Mouse (Mus musculus): ENCODE data around the gene Fkbp14.

The Fkbp14 gene

DNA sequence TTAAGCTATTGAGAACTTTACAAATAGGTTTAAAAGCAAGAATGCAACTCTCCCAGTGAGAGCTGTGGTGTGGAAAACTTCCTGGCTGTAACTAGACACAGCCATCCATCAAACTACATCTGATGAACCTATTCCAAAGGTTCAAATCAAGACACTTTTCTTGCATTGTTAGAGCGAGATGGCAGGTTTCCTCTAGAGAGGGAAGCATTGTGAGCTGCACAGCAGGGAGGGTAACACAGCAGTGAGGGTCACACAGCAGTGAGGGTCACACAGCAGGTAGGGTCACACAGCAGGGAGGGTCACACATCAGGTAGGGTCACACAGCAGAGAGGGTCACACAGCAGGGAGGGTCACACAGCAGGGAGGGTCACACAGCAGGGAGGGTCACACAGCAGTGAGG, 8.9 kb downstream of the Fkbp14 start:
- no peak for DNase-seq (ENCODE audit: low read depth)

DNA sequence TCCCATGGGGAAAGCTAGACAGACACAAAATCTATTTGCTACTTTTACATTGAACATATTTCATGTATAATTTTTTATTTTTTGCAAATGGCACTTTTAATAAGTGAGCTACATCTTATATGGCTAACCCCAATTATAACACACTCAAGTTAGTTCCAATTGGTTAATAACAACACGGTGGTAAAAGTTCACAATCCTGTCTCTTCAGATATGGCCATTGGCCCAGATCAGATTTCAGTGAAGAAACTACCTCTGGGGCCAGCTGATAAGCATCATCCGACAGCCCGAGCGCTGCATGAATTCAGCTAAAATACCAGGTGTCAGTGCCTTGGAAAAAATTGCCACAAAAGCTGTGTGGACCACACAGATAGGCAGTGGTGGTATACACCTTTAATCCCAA, 9.4 kb downstream of the Fkbp14 start:
- DNase-seq (ENCODE audit: low read depth): no peak

GRCm38 (mm10) chr6:54586911-54587310, 10.2 kb downstream of the Fkbp14 start:
- no peak for DNase-seq (ENCODE audit: low read depth)

GRCm38 (mm10) chr6:54586175-54586574, 10.9 kb downstream of the Fkbp14 start:
- DNase-seq (ENCODE audit: low read depth): peak; percentile 81

DNA sequence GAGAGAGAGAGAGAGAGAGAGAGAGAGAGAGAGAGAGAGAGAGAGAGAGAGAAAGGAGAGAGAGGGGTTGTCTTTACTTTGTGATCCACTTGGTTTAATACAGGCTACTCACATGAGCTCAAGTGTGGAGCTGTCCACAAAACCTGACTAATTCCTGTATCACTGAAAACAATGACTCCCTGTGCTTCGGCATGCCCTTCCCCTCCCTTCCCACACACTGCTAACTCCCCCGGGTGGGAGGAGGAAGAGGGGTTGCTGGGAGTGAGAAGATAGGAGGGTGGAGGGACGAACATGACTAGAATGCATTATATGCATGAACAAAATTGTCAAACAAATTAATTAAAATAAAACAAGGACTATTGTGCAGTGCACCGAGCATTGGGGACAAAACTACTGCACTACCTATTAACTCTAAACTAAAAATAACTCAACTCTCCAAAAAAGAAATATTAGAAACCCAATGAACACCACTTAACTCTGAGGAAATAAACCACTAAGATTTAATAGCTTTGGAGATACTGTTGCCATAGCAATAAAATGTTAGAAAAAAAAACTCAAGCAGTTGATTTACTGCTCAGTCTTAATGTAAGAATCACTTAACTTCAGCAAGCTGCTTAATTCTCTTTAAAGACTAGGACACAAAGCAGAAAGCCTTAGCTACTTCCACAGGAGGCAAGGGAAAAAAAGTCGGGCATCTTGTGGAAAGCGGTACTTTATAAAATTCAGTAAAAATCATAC, 23.7 kb downstream of the Fkbp14 start:
- DNase-seq (ENCODE audit: low read depth): peak; percentile 31

GRCm38 (mm10) chr6:54569776-54570175, 27.3 kb downstream of the Fkbp14 start:
- no peak for DNase-seq (ENCODE audit: low read depth)

DNA sequence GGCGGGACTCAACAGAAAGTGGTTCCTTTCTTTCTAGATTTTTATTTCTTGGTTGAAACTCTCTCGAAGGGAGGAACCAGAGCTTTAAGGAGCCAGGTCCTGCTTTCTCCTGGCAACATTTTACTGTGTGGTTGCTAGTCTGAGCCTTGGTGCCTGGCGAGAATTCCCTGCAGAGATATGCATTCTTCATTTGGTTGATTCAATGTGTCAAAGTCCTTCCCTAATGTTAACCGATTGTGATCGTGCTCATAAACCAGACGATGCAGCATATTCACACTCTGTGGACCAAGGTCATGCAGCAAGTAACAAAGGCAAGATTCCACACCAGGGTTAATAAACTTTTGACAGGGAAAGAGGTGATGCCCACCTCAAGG, 30.6 kb downstream of the Fkbp14 start:
- DNase-seq (ENCODE audit: low read depth): no peak

- peak; percentile 37 for DNase-seq (ENCODE audit: low read depth)
Measured at GRCm38 (mm10) chr6:54565665-54566545, 31.2 kb downstream of the Fkbp14 start, which contains the start of gene Scrn1. Gene Scrn1 (minus strand): TSS chr6:54566489.

- DNase-seq (ENCODE audit: low read depth): peak; percentile 12
Measured at GRCm38 (mm10) chr6:54565012-54565411, 32.1 kb downstream of the Fkbp14 start.

GRCm38 (mm10) chr6:54564506-54564991, 32.6 kb downstream of the Fkbp14 start:
- peak; percentile 46 for DNase-seq (ENCODE audit: low read depth)

GRCm38 (mm10) chr6:54563561-54563960, 33.5 kb downstream of the Fkbp14 start:
- DNase-seq (ENCODE audit: low read depth): no peak

- DNase-seq (ENCODE audit: low read depth): no peak
Measured at GRCm38 (mm10) chr6:54562018-54562809, 34.9 kb downstream of the Fkbp14 start.

DNA sequence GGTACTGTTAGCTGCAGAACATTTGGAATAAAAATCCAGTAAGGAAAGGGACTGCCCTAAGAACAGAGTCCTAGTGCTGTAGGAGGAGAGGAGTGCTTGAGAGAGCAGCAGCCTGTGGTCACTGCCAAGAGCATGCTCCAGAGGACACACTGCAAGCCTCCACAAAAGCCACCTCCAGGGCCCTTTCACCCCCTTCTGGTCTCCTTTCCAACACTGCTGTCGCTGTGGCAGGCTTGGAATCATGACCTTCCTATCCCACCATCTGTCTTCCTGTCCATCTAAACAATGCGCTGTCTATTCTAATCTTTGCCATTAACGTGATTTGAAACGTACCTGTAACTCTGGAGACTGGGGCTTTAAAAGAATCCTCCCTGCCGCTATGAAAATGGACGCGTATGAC, 38.6 kb downstream of the Fkbp14 start:
- no peak for DNase-seq (ENCODE audit: low read depth)

DNA sequence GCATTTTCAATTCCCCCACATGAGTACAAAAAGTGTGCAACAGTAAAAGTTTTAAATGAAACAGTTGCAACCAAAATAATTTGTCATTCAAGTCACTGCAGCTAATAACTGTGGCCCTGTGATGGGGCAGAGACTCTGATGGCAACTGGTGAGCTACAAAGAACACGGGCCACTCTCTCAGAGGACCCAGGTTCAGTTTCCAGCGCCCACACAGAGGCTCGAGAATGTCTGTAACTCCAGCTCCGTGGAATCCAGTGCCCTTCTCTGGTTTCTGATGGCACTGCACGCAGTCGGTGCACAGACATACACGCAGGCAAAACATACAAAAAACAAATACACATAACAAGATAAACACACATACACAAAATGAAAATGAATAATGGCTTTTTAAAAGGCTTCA, 39.4 kb downstream of the Fkbp14 start:
- DNase-seq (ENCODE audit: low read depth): no peak

DNA sequence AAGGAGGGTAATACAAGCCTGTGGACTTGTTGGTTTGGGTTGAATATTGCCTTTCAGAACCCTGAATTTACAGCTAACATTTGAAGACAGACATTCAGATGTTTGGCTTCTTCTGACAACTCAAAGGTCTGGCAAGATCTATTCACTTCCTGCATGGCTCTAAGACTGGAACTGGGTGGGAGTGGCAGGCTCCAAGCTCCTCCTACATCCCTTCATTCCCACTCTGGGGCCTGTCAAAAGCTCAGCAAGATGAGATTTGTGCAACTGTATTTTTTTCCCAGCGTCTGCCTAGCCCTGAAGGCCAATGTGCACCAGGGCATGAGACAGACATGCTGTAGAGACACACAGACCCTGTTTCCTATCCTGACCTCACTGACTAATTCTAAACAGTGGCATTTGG, 41.3 kb downstream of the Fkbp14 start:
- no peak for DNase-seq (ENCODE audit: low read depth)

- no peak for DNase-seq (ENCODE audit: low read depth)
Measured at GRCm38 (mm10) chr6:54554341-54555110, 42.6 kb downstream of the Fkbp14 start.

DNA sequence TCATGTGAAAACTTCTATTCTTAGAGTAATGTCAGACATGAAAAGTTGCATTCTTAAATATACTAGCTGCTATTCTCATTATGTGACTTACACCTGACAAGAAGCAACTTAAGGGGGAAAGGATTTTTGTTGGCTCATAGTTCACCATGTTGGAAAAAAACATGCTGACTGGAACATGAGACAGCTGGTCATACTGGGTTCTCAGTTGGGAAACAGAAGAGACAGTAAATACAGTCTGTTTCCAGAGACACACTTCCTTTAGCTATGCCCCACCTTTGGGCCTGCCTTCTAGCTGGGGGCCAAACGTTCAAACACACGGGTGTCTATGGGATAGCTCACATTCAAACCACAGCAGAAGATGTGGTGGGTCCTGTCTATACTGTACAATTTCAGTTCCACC, 43.5 kb downstream of the Fkbp14 start:
- DNase-seq (ENCODE audit: low read depth): no peak

DNA sequence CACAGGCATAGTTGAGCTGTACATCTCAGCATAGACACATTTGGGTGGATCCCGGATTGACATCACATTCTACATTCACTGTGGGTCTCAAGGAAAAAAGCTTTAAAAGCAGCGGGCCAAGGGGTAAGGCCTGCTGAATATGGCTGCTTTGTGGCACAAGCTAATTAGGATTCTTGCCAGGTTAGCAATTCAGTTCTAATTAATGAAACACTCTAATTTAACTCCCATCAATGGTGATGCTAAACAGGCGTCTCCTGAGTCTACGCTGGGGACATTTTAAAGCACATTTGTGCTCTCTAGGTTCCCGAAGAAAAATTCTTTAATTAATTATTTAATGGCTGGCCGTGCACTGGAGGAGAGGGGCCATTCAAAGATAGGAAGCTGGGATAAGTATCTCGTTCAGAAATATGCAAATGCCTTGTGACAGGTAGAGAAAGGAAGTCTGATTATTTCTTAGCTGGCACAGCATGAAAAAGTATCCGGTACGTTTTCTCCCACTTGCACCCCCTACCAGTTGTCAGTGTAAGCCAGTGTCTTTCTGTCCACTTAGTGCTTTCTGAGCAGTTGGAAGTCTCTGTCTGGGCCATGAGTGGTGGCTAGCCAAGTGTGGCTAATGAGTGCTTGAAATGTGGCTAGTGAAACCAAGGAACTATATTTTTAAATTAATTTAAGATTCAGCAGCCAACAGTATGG, 44.2 kb downstream of the Fkbp14 start:
- DNase-seq (ENCODE audit: low read depth): no peak

- DNase-seq (ENCODE audit: low read depth): peak; percentile 21
Measured at GRCm38 (mm10) chr6:54550801-54551323, 46.2 kb downstream of the Fkbp14 start.

DNA sequence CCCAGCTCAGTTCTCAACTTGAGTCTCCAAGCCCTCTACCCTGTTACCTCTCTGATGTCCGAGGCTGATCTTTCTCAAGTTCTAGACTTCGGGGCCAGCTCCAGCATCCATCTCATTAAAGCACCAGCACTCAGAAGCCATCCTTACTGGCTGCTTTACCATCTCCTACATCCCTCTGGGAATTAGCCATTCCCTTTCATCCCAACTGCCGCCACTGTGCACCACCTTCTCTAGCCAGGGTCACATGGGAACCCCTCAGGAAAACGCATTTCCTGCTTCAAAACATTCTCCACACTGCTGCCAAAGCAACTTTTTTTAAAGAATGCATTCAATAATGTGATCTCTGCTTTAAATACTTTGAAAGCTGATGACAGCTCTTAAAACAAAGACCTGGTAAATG, 47.8 kb downstream of the Fkbp14 start:
- DNase-seq (ENCODE audit: low read depth): no peak
